Mouse (Mus musculus) midbrain, embryonic 13.5 days (tissue): ENCODE results near the gene Gpr135. TPM values are rescaled to one million over a fixed set of nuclear protein-coding genes. Genes with fewer than 3 reads are reported as not detected.

Experiments used
- ATAC-seq: fragments of 200-750 bp; cut with Nextera tagmentation; 2 replicates; pipeline ENCODE4 v1.8.0; 2017; ENCODE audit warnings: mild to moderate bottlenecking, moderate TSS enrichment, moderate library complexity
- H3K27ac ChIP-seq: fragments of 300-500 bp; sonication (generic); 2 replicates; pipeline ENCODE4 v1.5.1; 2015; ENCODE audit warnings: inconsistent platforms, mild to moderate bottlenecking, moderate library complexity
- H3K27me3 ChIP-seq: fragments of 300-500 bp; sonication (generic); 2 replicates; pipeline ENCODE4 v1.6.1; 2015; ENCODE audit warnings: mild to moderate bottlenecking, inconsistent platforms
- H3K36me3 ChIP-seq: fragments of 300-500 bp; sonication (generic); 2 replicates; pipeline ENCODE4 v1.6.1; 2015; ENCODE audit warnings: mild to moderate bottlenecking, inconsistent platforms
- H3K4me1 ChIP-seq: fragments of 300-500 bp; sonication (generic); replicated peaks from 2 replicates; pipeline ENCODE4 v1.6.1; 2015; ENCODE audit warnings: inconsistent platforms
- H3K4me2 ChIP-seq: fragments of 300-500 bp; sonication (generic); replicated peaks from 2 replicates; pipeline ENCODE4 v1.6.1; 2015; ENCODE audit warnings: moderate library complexity, mild to moderate bottlenecking, inconsistent platforms
- H3K4me3 ChIP-seq: fragments of 300-500 bp; sonication (generic); replicated peaks from 2 replicates; pipeline ENCODE4 v1.5.1; 2015; ENCODE audit warnings: mild to moderate bottlenecking, inconsistent platforms
- H3K9ac ChIP-seq: fragments of 300-500 bp; sonication (generic); replicated peaks from 2 replicates; pipeline ENCODE4 v1.6.1; 2015; ENCODE audit warnings: mild to moderate bottlenecking, inconsistent platforms
- H3K9me3 ChIP-seq: fragments of 300-500 bp; sonication (generic); 2 replicates; pipeline ENCODE4 v1.6.1; 2016; ENCODE audit warnings: mild to moderate bottlenecking, inconsistent platforms
- WGBS: fragments of 180-500 bp; shearing (Covaris S2); methylation state at CpG from one replicate; pipeline ENCODE4 v1.1.7; 2015; 5-methylcytosine and 5-hydroxymethylcytosine counted together
- polyA plus RNA-seq: library from polyadenylated mRNA; unstranded; fragments of >200 nt; fragmentation: Nextera tagmentation; extraction: Ambion mirVana; gene quantifications from 2 replicates; pipeline ENCODE4 v1.2.1, GENCODE M21; 2015

Gpr135 gene
- polyA plus RNA-seq: 2.5 and 2.6 TPM in 2 replicates

DNA sequence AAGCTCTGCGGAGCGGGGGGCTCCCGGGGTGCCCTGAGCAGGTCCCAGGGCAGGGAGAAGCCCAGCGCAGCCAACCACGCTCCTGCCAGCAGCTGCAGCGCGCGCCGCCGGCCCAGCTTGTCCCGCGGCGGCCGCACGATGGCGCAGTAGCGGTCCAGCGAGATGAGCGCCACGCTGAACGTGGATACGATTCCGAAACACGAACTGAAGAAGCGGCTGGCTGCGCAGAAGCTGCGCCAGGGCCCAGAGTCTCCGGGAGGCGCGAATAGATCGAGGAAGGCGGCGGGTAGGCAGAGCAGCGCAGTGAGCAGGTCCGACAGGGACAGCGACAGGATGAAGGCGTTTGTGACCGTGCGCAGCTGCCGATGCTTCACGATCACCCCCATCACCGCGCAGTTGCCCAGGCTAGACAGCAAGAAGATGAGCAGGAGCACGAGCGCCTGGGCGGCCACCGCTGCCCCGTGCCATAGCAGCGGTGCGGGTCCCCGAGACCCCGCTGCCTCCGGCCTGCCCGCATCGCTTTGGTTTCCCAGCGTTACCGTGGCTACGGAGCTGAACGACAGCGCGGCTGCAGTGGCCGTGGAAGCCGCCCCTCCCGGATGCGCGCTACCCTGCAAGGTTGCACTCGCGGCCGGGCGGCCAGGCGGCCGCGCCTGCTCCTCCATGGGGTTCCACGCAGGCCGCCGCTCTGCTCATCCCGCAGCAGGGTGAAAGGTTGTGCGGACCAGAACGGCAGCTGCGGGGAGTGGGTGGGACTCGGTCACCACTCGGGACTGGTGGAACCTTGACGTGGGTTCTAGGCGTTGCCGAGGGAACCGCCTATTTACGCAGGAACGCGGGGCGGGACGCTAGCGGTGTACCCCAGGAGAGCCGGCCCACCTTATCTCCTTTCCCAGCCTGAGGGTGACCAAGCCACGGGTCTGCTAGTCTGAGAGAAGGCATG is at the start of gene Gpr135:
Gene Gpr135 (minus strand): TSS at position 799 of the 943 bp plus-strand sequence.
- H3K9ac ChIP-seq: peak within 1 kb of the TSS; percentile 72
- H3K27ac ChIP-seq: peak within 1 kb of the TSS; percentile 91
- H3K9me3 ChIP-seq: no peaks in the 10 kb centered on the region; the same call in 1 of the 2 replicates
- peak; percentile 93 for ATAC-seq
- H3K4me2 ChIP-seq: peak within 1 kb of the TSS; percentile 88
- H3K4me1 ChIP-seq: peaks cover 13% of the 10 kb centered on the region
- H3K27me3 ChIP-seq: peaks cover 14% of the 10 kb centered on the region
- H3K36me3 ChIP-seq: no peaks in the 10 kb centered on the region
- WGBS: under 1% methylated on average over 94 of the region's 94 CpGs
- peak within 1 kb of the TSS; percentile 74 for H3K4me3 ChIP-seq

- no peak overlapping the region for H3K4me2 ChIP-seq
- 80% methylated on average over 23 of the region's 23 CpGs for WGBS
- H3K4me1 ChIP-seq: no peaks in the 10 kb centered on the region
- no peak overlapping the region for H3K27ac ChIP-seq
- no peaks in the 10 kb centered on the region for H3K36me3 ChIP-seq
- no peaks in the 10 kb centered on the region for H3K9me3 ChIP-seq
- no peak overlapping the region for H3K4me3 ChIP-seq
- no peak for ATAC-seq
- H3K27me3 ChIP-seq: no peaks in the 10 kb centered on the region
- no peak overlapping the region for H3K9ac ChIP-seq
Observed at GRCm38 (mm10) chr12:72115686-72116345, 44.9 kb upstream of the Gpr135 start.

DNA sequence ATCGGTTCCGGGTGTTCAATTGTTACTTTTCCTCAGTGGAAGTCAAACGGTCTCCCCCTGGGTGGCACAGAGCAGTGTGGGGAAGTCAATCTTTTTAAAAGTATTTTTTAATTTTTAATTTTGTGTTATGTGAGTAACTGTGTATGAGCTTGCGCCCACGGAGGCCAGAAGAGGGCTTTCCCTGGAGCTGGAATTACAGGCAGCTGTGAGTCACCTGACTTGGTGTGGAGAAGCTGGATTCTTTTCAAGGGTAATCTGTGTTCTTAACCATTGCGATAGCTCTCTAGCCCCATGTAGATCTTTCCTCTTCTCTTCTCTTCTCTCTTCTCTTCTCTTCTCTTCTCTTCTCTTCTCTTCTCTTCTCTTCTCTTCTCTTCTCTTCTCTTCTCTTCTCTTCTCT is 44.2 kb upstream of the Gpr135 start:
- WGBS: 82% methylated on average over 6 of the region's 6 CpGs
- no peak for ATAC-seq
- Histone ChIP-seq H3K27ac (no peak overlapping the region), H3K4me3 (no peak overlapping the region), H3K36me3 (no peaks in the 10 kb centered on the region), H3K4me1 (no peaks in the 10 kb centered on the region), H3K9me3 (no peaks in the 10 kb centered on the region), H3K27me3 (no peaks in the 10 kb centered on the region), H3K4me2 (no peak overlapping the region), H3K9ac (no peak overlapping the region)

DNA sequence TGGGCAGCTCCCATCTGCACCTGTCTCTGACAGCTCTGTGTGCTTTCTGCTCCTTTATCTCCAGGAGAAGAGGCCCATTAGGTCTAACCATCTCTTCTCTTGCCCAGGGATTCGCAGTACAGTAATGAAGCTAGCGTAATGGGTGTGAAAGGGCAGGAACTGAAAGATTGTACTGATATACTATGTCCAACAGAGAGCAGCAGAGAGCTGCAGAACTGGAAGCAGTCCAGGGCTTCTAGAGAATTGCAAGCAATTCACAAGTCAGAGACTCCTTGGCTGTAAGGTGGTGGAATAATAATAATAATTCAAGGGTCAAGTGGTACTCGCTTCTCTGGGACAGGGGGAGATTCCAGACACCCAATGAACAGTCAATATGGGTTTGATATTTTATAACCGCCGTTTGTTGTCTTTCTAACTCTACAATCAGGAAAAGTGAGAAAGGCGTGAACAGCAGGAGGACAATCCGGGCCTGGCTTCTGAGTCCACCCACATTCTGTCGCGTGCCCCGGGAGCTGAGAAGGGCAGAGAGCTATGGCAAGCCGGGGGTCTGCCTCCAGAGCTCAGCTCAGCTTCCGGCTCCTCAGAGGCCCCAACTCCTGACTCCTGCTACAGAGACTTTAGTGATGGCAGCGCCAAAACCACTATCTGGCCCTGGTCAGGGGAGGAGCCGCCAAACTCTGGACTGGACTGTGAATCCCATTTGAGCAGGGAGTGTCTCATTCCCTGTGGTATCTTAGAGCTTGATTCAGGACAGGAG is 33.8 kb upstream of the Gpr135 start:
- Histone ChIP-seq H3K9me3 (no peaks in the 10 kb centered on the region), H3K27me3 (no peaks in the 10 kb centered on the region), H3K4me2 (peak overlapping the region; percentile 19; the same call in 1 of the 2 replicates), H3K36me3 (peaks cover 18% of the 10 kb centered on the region), H3K4me1 (peaks cover 3% of the 10 kb centered on the region; the same call in 1 of the 2 replicates), H3K9ac (no peak overlapping the region; the same call in 1 of the 2 replicates), H3K27ac (no peak overlapping the region), H3K4me3 (no peak overlapping the region)
- ATAC-seq: peak; percentile 82
- WGBS: 28% methylated on average over 14 of the region's 14 CpGs

- H3K36me3 ChIP-seq: peaks cover 24% of the 10 kb centered on the region
- 88% methylated on average over 5 of the region's 5 CpGs for WGBS
- no peak overlapping the region for H3K4me2 ChIP-seq
- no peaks in the 10 kb centered on the region for H3K27me3 ChIP-seq
- no peak overlapping the region for H3K9ac ChIP-seq
- peak; percentile 62; the same call in 1 of the 2 replicates for ATAC-seq
- no peaks in the 10 kb centered on the region for H3K9me3 ChIP-seq
- peaks cover 3% of the 10 kb centered on the region; the same call in 1 of the 2 replicates for H3K4me1 ChIP-seq
- H3K4me3 ChIP-seq: no peak overlapping the region
- no peak overlapping the region for H3K27ac ChIP-seq
Observed at GRCm38 (mm10) chr12:72104027-72104426, 33.1 kb upstream of the Gpr135 start.

DNA sequence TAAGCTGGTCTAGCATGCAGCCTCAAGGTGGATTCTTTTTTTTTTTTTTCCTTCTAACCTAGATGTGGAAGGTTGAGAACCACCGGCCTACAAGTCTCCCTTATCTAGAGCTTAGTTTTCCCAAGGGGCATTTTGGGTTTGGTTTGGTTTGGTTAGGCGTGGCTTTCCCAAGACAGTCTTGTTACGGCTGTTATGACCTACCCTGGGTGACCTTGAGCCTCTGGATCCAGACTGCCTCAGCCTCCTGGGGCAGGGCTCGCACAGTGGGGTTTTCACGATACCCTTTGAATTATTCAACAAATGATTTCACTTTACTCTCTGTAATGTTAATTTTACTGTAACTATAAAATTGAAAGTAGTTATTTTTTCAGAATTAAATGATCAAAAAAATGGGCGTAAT is 31.9 kb upstream of the Gpr135 start:
- H3K27me3 ChIP-seq: no peaks in the 10 kb centered on the region
- H3K4me3 ChIP-seq: no peak overlapping the region
- peaks cover 3% of the 10 kb centered on the region; the same call in 1 of the 2 replicates for H3K4me1 ChIP-seq
- no peak overlapping the region for H3K9ac ChIP-seq
- no peak for ATAC-seq
- no peak overlapping the region for H3K4me2 ChIP-seq
- WGBS: 82% methylated on average over 6 of the region's 6 CpGs
- H3K27ac ChIP-seq: no peak overlapping the region
- H3K9me3 ChIP-seq: no peaks in the 10 kb centered on the region
- H3K36me3 ChIP-seq: peaks cover 32% of the 10 kb centered on the region

GRCm38 (mm10) chr12:72096966-72097365 is 26.0 kb upstream of the Gpr135 start:
- 94% methylated on average over 8 of the region's 8 CpGs for WGBS
- no peak overlapping the region for H3K4me2 ChIP-seq
- no peak overlapping the region for H3K4me3 ChIP-seq

GRCm38 (mm10) chr12:72089802-72090201 is 18.9 kb upstream of the Gpr135 start:
- peaks cover 50% of the 10 kb centered on the region for H3K36me3 ChIP-seq
- H3K27me3 ChIP-seq: no peaks in the 10 kb centered on the region
- no peak for ATAC-seq
- H3K9me3 ChIP-seq: no peaks in the 10 kb centered on the region
- H3K4me1 ChIP-seq: peaks cover 34% of the 10 kb centered on the region
- H3K4me2 ChIP-seq: no peak overlapping the region
- WGBS: 96% methylated on average over 4 of the region's 4 CpGs
- no peak overlapping the region for H3K4me3 ChIP-seq
- H3K27ac ChIP-seq: no peak overlapping the region
- no peak overlapping the region for H3K9ac ChIP-seq

More at GRCm38 (mm10) chr12:72096966-72097365, 26.0 kb upstream of the Gpr135 start:
- Histone ChIP-seq H3K27ac (no peak overlapping the region), H3K4me1 (no peaks in the 10 kb centered on the region), H3K36me3 (peaks cover 86% of the 10 kb centered on the region), H3K27me3 (no peaks in the 10 kb centered on the region), H3K9ac (no peak overlapping the region), H3K9me3 (no peaks in the 10 kb centered on the region)
- ATAC-seq: no peak

DNA sequence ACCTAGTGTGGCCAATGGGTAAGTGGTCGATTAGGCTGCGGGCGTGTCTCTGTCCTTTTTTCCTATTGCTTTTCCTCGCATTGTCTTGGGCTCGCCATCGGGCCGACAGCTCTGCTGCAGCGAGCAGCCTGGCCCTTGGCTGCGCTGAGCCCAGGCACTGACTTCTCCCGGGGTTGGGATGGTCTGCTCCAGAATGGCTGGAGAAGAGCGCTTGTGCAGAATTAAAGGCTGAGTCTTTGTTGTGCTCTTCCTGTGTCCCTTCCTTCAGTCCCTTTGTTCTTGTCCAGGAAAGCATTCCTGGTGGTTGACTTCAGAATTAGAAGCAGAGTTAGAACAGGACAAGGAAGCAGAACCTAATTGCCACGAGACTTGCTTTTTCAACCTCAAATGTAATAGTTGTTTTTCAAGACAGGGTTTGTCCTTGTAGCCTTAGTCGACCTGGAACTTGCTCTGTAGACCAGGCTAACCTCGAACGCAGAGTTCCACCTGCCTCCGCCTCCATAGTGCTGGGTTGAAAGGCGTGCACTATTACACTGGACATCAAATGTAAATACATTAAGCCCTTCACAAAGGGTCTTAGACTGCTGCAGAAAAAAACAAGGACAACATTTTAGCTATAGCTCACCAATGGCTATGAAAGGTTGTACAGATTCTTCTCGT is 15.4 kb upstream of the Gpr135 start:
- Histone ChIP-seq H3K9me3 (no peaks in the 10 kb centered on the region), H3K27me3 (no peaks in the 10 kb centered on the region), H3K36me3 (peaks cover 15% of the 10 kb centered on the region), H3K9ac (peak overlapping the region; percentile 76), H3K4me2 (peak overlapping the region; percentile 77), H3K4me1 (peaks cover 54% of the 10 kb centered on the region), H3K27ac (peak overlapping the region; percentile 94), H3K4me3 (peak overlapping the region; percentile 66)
- WGBS: under 1% methylated on average over 18 of the region's 18 CpGs
- no peak for ATAC-seq

GRCm38 (mm10) chr12:72085329-72086165 is 14.6 kb upstream of the Gpr135 start, which contains the start of the genes L3hypdh and Jkamp:
TSS of gene L3hypdh (minus strand) at chr12:72085439.
TSS of gene Jkamp (plus strand) at chr12:72085589.
- H3K27ac ChIP-seq: peak within 1 kb of the TSS; percentile 94
- under 1% methylated on average over 60 of the region's 60 CpGs for WGBS

More at GRCm38 (mm10) chr12:72085329-72086165, 14.6 kb upstream of the Gpr135 start, which contains the start of the genes L3hypdh and Jkamp:
- Histone ChIP-seq H3K36me3 (peaks cover 8% of the 10 kb centered on the region), H3K4me1 (peaks cover 53% of the 10 kb centered on the region), H3K4me2 (peak within 1 kb of the TSS; percentile 77), H3K9ac (peak within 1 kb of the TSS; percentile 76), H3K27me3 (no peaks in the 10 kb centered on the region), H3K9me3 (no peaks in the 10 kb centered on the region), H3K4me3 (peak within 1 kb of the TSS; percentile 66)
- ATAC-seq: peak; percentile 93
